ENCODE assay signal across 21 mouse cellular contexts in genomic region chr17:67706372-67706771, GRCm38 (mm10). TPM values are rescaled to one million over a fixed set of nuclear protein-coding genes. Genes with fewer than 3 reads are reported as not detected.
A peak's percentile ranks its signal among the peaks of the same experiment; 100 is the strongest.
DNase-seq lines count a peak whose midpoint lies in the region; ATAC-seq and TF ChIP-seq lines count a peak whose summit lies in the region.
"Had no signal": no experiment of that assay in that cellular context is flagged by ENCODE, and none has a peak within 500 bp of the region (broad histone marks: within the 10 kb centered on the region; RNA-seq: fewer than 3 reads in every experiment).

No protein-coding gene starts in this region.

- DNase-seq in hindbrain, embryonic 10.5 days (ENCODE audit: low spot score), result no peak
- no peak for DNase-seq in hindbrain, embryonic 11.5 days (ENCODE audit: low spot score)
- no peak for DNase-seq in testis, postnatal 10 days (ENCODE audit: low spot score)
- DNase-seq in adrenal gland, postnatal 36 days, result peak; percentile 69 to 79
- no peak for DNase-seq in thymus, postnatal 36 days
- no peak for DNase-seq in lung, postnatal 25 days (ENCODE audit: low spot score)
- DNase-seq: cerebellum, adult 11-12 months; cerebellum, adult 9-10 months; cerebellum, postnatal 25 days; gastrocnemius, postnatal 25 days had no signal

- no peak overlapping the region for H3K4me2 ChIP-seq in hindbrain, embryonic 11.5 days (replicated peaks; ENCODE audit: low read depth, low read length)
- H3K4me2 ChIP-seq: embryonic facial prominence, embryonic 12.5 days; forebrain, embryonic 12.5 days; heart, embryonic 12.5 days; hindbrain, embryonic 12.5 days had no signal

- TF ChIP-seq POLR2A in testis, adult 2 months (IDR thresholded peaks at IDR 0.05; ENCODE audit: control insufficient read depth, low read depth, low read length), result no peak

- H3K27me3 ChIP-seq in hindbrain, embryonic 10.5 days (ENCODE audit: insufficient read depth, poor library complexity, severe bottlenecking), result no peaks in the 10 kb centered on the region
- no peaks in the 10 kb centered on the region for H3K27me3 ChIP-seq in hindbrain, embryonic 11.5 days (ENCODE audit: control insufficient read depth, insufficient read depth, low read length)
- no peaks in the 10 kb centered on the region for H3K27me3 ChIP-seq in testis, adult 2 months (ENCODE audit: control insufficient read depth, insufficient read depth, low read length)
- H3K27me3 ChIP-seq: embryonic facial prominence, embryonic 12.5 days; forebrain, embryonic 12.5 days; heart, embryonic 12.5 days; hindbrain, embryonic 12.5 days had no signal

- no peaks in the 10 kb centered on the region for H3K9me3 ChIP-seq in hindbrain, embryonic 10.5 days
- no peaks in the 10 kb centered on the region for H3K9me3 ChIP-seq in hindbrain, embryonic 11.5 days (ENCODE audit: control insufficient read depth, low read length)
- H3K9me3 ChIP-seq: embryonic facial prominence, embryonic 12.5 days; forebrain, embryonic 12.5 days; heart, embryonic 12.5 days; hindbrain, embryonic 12.5 days had no signal

- 81% methylated on average over 5 of the region's 5 CpGs for WGBS in hindbrain, embryonic 10.5 days
- 87% methylated on average over 5 of the region's 5 CpGs for WGBS in hindbrain, embryonic 11.5 days

- H3K9ac ChIP-seq in hindbrain, embryonic 11.5 days (ENCODE audit: low read depth, low read length), result no peak overlapping the region
- H3K9ac ChIP-seq: embryonic facial prominence, embryonic 12.5 days; forebrain, embryonic 12.5 days; heart, embryonic 12.5 days; hindbrain, embryonic 12.5 days had no signal

- 0 out of 2 replicates have a peak overlapping the region, but pooled peaks have one; percentile 45 for H3K27ac ChIP-seq in hindbrain, embryonic 10.5 days
- no peak overlapping the region for H3K27ac ChIP-seq in hindbrain, embryonic 11.5 days (ENCODE audit: low read depth, low read length)
- H3K27ac ChIP-seq in testis, adult 2 months (ENCODE audit: control insufficient read depth, insufficient read depth, low read depth, low read length), result peak overlapping the region; percentile 73
- H3K27ac ChIP-seq: embryonic facial prominence, embryonic 12.5 days; forebrain, embryonic 12.5 days; hindbrain, embryonic 12.5 days had no signal

- ATAC-seq in hindbrain, embryonic 11.5 days (ENCODE audit: low FRiP score), result no peak
- ATAC-seq: forebrain, embryonic 16.5 days; hindbrain, embryonic 16.5 days; inflammation-experienced regulatory T-cells, adult 6 months had no signal

- TF ChIP-seq CTCF in testis, adult 2 months (IDR thresholded peaks at IDR 0.05; ENCODE audit: control insufficient read depth, insufficient read depth, insufficient replicate concordance, low read depth, low read length), result no peak

- H3K36me3 ChIP-seq in hindbrain, embryonic 10.5 days, result peaks cover 13% of the 10 kb centered on the region
- H3K36me3 ChIP-seq in hindbrain, embryonic 11.5 days (ENCODE audit: control insufficient read depth, insufficient read depth, low read length), result no peaks in the 10 kb centered on the region
- no peaks in the 10 kb centered on the region for H3K36me3 ChIP-seq in testis, adult 2 months (ENCODE audit: control insufficient read depth, insufficient read depth, low read length)
- H3K36me3 ChIP-seq: embryonic facial prominence, embryonic 12.5 days; forebrain, embryonic 12.5 days; heart, embryonic 12.5 days; hindbrain, embryonic 12.5 days had no signal

- peaks cover 61% of the 10 kb centered on the region for H3K4me1 ChIP-seq in hindbrain, embryonic 10.5 days (replicated peaks)
- H3K4me1 ChIP-seq in hindbrain, embryonic 11.5 days (replicated peaks; ENCODE audit: control insufficient read depth, insufficient read depth, low read length), result peaks cover 5% of the 10 kb centered on the region; the same call in 1 of the 2 replicates
- no peaks in the 10 kb centered on the region; the same call in 1 of the 2 replicates for H3K4me1 ChIP-seq in testis, adult 2 months (ENCODE audit: control insufficient read depth, insufficient read depth, low read length)

- no peak overlapping the region for H3K4me3 ChIP-seq in hindbrain, embryonic 10.5 days
- no peak overlapping the region for H3K4me3 ChIP-seq in hindbrain, embryonic 11.5 days (ENCODE audit: low read depth, low read length)
- no peak overlapping the region for H3K4me3 ChIP-seq in testis, adult 2 months (ENCODE audit: control insufficient read depth, low read depth, low read length)
- H3K4me3 ChIP-seq: embryonic facial prominence, embryonic 12.5 days; forebrain, embryonic 12.5 days; heart, embryonic 12.5 days; hindbrain, embryonic 12.5 days had no signal

RNA-seq across cellular contexts. Expression of gene Lama1, which starts 9.3 kb away (rescaled TPM):
- 19.1 and 25.8 TPM in 2 replicates for polyA plus RNA-seq in hindbrain, embryonic 10.5 days (2016; fragmentation: Nextera tagmentation; extraction: Ambion mirVana)
- 15.5 and 22.1 TPM in 2 replicates for polyA plus RNA-seq in hindbrain, embryonic 11.5 days (2014; fragmentation: Nextera tagmentation; extraction: Ambion mirVana)
- 5.1 and 6.1 TPM in 2 replicates for polyA plus RNA-seq in testis, adult 2 months (2012; rRNA removed)
- 10 to 100 TPM; 10.1 to 15.7 TPM for total RNA-seq in adrenal gland, postnatal 36 days (2021)
- total RNA-seq: granulocyte monocyte progenitor cell, adult 5-6 weeks; MEL had no signal
- polyA plus RNA-seq: C2C12; inflammation-experienced regulatory T-cells, adult 6 months had no signal

Comparison
In these comparisons a context has a peak if more than half of its experiments do, and no peak if none do; other contexts are left out.
1. DNase-seq: peak in adrenal gland, postnatal 36 days (2 of 2); none in hindbrain, embryonic 10.5 days (single experiment), hindbrain, embryonic 11.5 days (single experiment), testis, postnatal 10 days (single experiment), thymus, postnatal 36 days (0 of 2) and lung, postnatal 25 days (single experiment).